Mouse (Mus musculus) midbrain, embryonic 11.5 days (tissue): ENCODE data around the gene Rgl1. TPM values are rescaled to one million over a fixed set of nuclear protein-coding genes. Genes with fewer than 3 reads are reported as not detected.
"Not testable (repeated sequence)": the region's sequence is repeated elsewhere in the genome, so short reads cannot be mapped to it uniquely, and the experiment has no call there.

ENCODE experiments used
- ATAC-seq: fragments of 200-750 bp; cut with Nextera tagmentation; 2 replicates; pipeline ENCODE4 v1.8.0; 2017; ENCODE audit warnings: moderate TSS enrichment, moderate library complexity; ENCODE audit not compliant: low FRiP score
- DNase-seq: peaks from one replicate; pipeline ENCODE4 v3.0.0; 2015; ENCODE audit warnings: low spot score; ENCODE audit errors: missing footprints
- H3K27ac ChIP-seq: fragments of 300-500 bp; sonication (generic); 2 replicates; pipeline ENCODE4 v1.5.1; 2014; ENCODE audit warnings: low read depth, low read length
- H3K27me3 ChIP-seq: fragments of 300-500 bp; sonication (generic); 2 replicates; pipeline ENCODE4 v1.6.1; 2014; ENCODE audit warnings: mild to moderate bottlenecking, low read length, moderate library complexity, mixed read lengths; ENCODE audit not compliant: control insufficient read depth, insufficient read depth
- H3K36me3 ChIP-seq: fragments of 300-500 bp; sonication (generic); 2 replicates; pipeline ENCODE4 v1.6.1; 2014; ENCODE audit warnings: mild to moderate bottlenecking, low read length, moderate library complexity, mixed read lengths; ENCODE audit not compliant: control insufficient read depth, insufficient read depth
- H3K4me1 ChIP-seq: fragments of 300-500 bp; sonication (generic); 2 replicates; pipeline ENCODE4 v1.6.1; 2014; ENCODE audit warnings: low read length; ENCODE audit not compliant: control insufficient read depth, insufficient read depth
- H3K4me2 ChIP-seq: fragments of 300-500 bp; sonication (generic); 2 replicates; pipeline ENCODE4 v1.6.1; 2014; ENCODE audit warnings: mild to moderate bottlenecking, moderate library complexity
- H3K4me3 ChIP-seq: fragments of 300-500 bp; sonication (generic); 2 replicates; pipeline ENCODE4 v1.5.1; 2014; ENCODE audit warnings: low read depth, low read length
- H3K9ac ChIP-seq: fragments of 300-500 bp; sonication (generic); 2 replicates; pipeline ENCODE4 v1.6.1; 2014; ENCODE audit warnings: low read length
- H3K9me3 ChIP-seq: fragments of 300-500 bp; sonication (generic); 2 replicates; pipeline ENCODE4 v1.6.1; 2016; ENCODE audit warnings: low read length; ENCODE audit not compliant: control insufficient read depth
- WGBS: fragments of 180-500 bp; shearing (Covaris S2); extraction: QIAGEN DNeasy Blood & Tissue Kit; methylation state at CpG from one replicate; pipeline ENCODE4 v1.1.7; 2014; 5-methylcytosine and 5-hydroxymethylcytosine counted together
- polyA plus RNA-seq: library from polyadenylated mRNA; unstranded; fragments of >200 nt; fragmentation: Nextera tagmentation; extraction: Ambion mirVana; gene quantifications from 2 replicates; pipeline ENCODE4 v1.2.1, GENCODE M21; 2014

Rgl1 gene
- polyA plus RNA-seq, 1 experiment from 2014 or later, result 23.2 TPM

GRCm38 (mm10) chr1:152660436-152660835 is 105.7 kb downstream of the Rgl1 start:
- ATAC-seq, result no peak
- H3K4me2 ChIP-seq, result no peak overlapping the region
- no peaks in the 10 kb centered on the region for H3K27me3 ChIP-seq
- 94% methylated on average over 7 of the region's 7 CpGs for WGBS
- H3K9ac ChIP-seq, result no peak overlapping the region
- H3K9me3 ChIP-seq, result no peaks in the 10 kb centered on the region
- no peak overlapping the region for H3K27ac ChIP-seq
- DNase-seq, result no peak
- H3K4me1 ChIP-seq, result no peaks in the 10 kb centered on the region
- H3K4me3 ChIP-seq, result no peak overlapping the region
- no peaks in the 10 kb centered on the region for H3K36me3 ChIP-seq

GRCm38 (mm10) chr1:152659961-152660360 is 106.2 kb downstream of the Rgl1 start:
- 92% methylated on average over 4 of the region's 4 CpGs for WGBS
- Histone ChIP-seq H3K27ac (no peak overlapping the region), H3K9me3 (no peaks in the 10 kb centered on the region), H3K4me3 (no peak overlapping the region), H3K4me1 (no peaks in the 10 kb centered on the region), H3K36me3 (no peaks in the 10 kb centered on the region), H3K27me3 (no peaks in the 10 kb centered on the region), H3K9ac (no peak overlapping the region), H3K4me2 (no peak overlapping the region)
- no peak for ATAC-seq
- no peak for DNase-seq

GRCm38 (mm10) chr1:152656601-152657000 is 109.5 kb downstream of the Rgl1 start:
- Histone ChIP-seq H3K4me3 (no peak overlapping the region), H3K27me3 (no peaks in the 10 kb centered on the region), H3K4me1 (no peaks in the 10 kb centered on the region), H3K4me2 (no peak overlapping the region), H3K9me3 (no peaks in the 10 kb centered on the region), H3K27ac (no peak overlapping the region), H3K9ac (no peak overlapping the region), H3K36me3 (no peaks in the 10 kb centered on the region)
- DNase-seq, result no peak
- WGBS, result 89% methylated on average over 6 of the region's 6 CpGs
- ATAC-seq, result no peak

DNA sequence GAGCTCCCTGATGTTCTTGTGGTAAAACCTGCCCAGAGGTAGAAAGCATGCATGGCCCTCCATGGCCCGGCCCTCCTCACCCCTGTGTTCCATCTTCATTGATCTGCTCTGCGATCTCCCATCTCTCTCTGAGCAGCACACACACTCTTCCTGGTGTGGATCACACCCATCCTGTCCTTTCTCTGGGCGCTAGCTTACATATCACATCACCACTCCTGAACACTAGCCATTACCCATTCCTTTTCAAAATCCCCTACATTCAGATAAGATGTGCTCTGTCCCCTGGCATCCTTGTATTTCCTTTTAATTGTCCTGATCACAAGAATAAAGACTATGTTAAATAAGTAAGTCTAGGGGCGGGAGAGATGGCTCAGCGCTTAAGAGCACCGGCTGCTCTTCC is 111.3 kb downstream of the Rgl1 start:
- no peak overlapping the region for H3K9ac ChIP-seq
- H3K27me3 ChIP-seq, result no peaks in the 10 kb centered on the region
- no peak overlapping the region for H3K27ac ChIP-seq
- 90% methylated on average over 6 of the region's 6 CpGs for WGBS
- ATAC-seq, result no peak
- no peaks in the 10 kb centered on the region for H3K4me1 ChIP-seq
- no peak for DNase-seq
- no peaks in the 10 kb centered on the region for H3K36me3 ChIP-seq
- no peak overlapping the region for H3K4me2 ChIP-seq
- H3K9me3 ChIP-seq, result no peaks in the 10 kb centered on the region
- no peak overlapping the region for H3K4me3 ChIP-seq

GRCm38 (mm10) chr1:152651495-152651874 is 114.7 kb downstream of the Rgl1 start:
- Histone ChIP-seq H3K9ac (no peak overlapping the region), H3K4me2 (no peak overlapping the region), H3K27ac (no peak overlapping the region), H3K9me3 (no peaks in the 10 kb centered on the region), H3K4me3 (no peak overlapping the region), H3K27me3 (no peaks in the 10 kb centered on the region), H3K36me3 (no peaks in the 10 kb centered on the region), H3K4me1 (no peaks in the 10 kb centered on the region)
- DNase-seq, result no peak
- 88% methylated on average over 1 of the region's 1 CpGs for WGBS
- ATAC-seq, result no peak

DNA sequence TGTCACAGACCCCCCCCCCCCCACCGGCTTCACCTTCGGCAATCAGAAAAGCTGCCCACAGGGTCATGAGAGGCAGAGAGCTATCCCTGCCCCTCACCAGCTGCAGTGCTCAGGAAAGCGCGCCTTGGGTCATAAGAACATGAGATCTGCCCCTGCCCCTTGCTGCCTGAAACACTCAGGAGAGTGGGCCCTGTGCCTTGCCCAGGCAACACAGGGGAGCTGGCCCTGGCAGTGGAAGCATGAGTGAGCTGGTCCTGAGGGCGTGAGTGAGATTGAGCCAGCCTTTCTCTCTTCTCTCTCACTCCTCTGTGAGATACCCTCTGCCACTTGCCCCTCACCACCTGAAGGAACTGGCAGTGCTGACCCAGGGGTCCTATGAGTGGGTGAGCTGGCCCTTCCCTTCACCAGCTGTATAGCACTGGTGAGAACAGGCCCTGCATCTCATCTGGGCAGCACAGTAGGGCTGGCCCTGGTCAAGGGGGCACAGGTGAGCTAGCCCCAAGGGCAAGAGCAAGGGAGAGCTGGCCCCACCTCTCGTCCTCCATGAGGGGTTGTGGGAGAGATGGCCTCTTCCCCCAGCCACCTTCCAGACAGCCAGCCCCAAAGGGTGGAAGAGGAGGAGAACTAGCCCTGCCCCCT is 115.2 kb downstream of the Rgl1 start:
- no peak for DNase-seq
- Histone ChIP-seq H3K27ac (no peak overlapping the region), H3K4me2 (no peak overlapping the region), H3K4me3 (no peak overlapping the region), H3K4me1 (no peaks in the 10 kb centered on the region), H3K36me3 (no peaks in the 10 kb centered on the region), H3K27me3 (no peaks in the 10 kb centered on the region), H3K9ac (no peak overlapping the region), H3K9me3 (no peaks in the 10 kb centered on the region)
- no peak for ATAC-seq
- 94% methylated on average over 6 of the region's 6 CpGs for WGBS

DNA sequence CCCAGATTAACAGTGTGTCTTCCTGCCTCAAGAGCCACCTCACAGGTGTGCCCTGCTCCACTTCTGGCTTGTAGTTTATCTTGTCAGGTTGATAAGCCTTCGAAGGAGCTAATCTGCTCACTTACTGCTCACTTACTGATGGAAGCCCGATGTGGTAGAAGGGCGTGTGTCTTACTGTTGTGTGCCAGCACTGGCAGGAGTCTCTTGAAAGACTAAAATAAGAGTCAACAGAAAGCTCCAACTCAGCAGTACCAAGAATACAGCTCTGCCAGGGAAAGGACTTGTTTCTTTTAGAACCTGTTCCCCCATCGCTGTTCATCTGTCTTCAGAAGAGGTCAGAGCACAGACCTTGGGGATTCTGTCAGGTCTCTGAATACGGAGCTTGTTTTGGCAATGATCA is 118.1 kb downstream of the Rgl1 start:
- no peaks in the 10 kb centered on the region for H3K36me3 ChIP-seq
- DNase-seq, result no peak
- no peak overlapping the region for H3K4me3 ChIP-seq
- no peaks in the 10 kb centered on the region for H3K27me3 ChIP-seq
- no peak overlapping the region for H3K4me2 ChIP-seq
- H3K9ac ChIP-seq, result no peak overlapping the region
- no peaks in the 10 kb centered on the region for H3K9me3 ChIP-seq
- 86% methylated on average over 5 of the region's 5 CpGs for WGBS
- no peaks in the 10 kb centered on the region for H3K4me1 ChIP-seq
- no peak for ATAC-seq
- H3K27ac ChIP-seq, result no peak overlapping the region

GRCm38 (mm10) chr1:152642207-152642606 is 123.9 kb downstream of the Rgl1 start:
- WGBS, result 67% methylated on average over 9 of the region's 10 CpGs
- not testable (repeated sequence) for H3K36me3 ChIP-seq, ATAC-seq, DNase-seq, H3K4me1 ChIP-seq, H3K4me2 ChIP-seq, H3K4me3 ChIP-seq, H3K27me3 ChIP-seq, H3K27ac ChIP-seq, H3K9me3 ChIP-seq, H3K9ac ChIP-seq

DNA sequence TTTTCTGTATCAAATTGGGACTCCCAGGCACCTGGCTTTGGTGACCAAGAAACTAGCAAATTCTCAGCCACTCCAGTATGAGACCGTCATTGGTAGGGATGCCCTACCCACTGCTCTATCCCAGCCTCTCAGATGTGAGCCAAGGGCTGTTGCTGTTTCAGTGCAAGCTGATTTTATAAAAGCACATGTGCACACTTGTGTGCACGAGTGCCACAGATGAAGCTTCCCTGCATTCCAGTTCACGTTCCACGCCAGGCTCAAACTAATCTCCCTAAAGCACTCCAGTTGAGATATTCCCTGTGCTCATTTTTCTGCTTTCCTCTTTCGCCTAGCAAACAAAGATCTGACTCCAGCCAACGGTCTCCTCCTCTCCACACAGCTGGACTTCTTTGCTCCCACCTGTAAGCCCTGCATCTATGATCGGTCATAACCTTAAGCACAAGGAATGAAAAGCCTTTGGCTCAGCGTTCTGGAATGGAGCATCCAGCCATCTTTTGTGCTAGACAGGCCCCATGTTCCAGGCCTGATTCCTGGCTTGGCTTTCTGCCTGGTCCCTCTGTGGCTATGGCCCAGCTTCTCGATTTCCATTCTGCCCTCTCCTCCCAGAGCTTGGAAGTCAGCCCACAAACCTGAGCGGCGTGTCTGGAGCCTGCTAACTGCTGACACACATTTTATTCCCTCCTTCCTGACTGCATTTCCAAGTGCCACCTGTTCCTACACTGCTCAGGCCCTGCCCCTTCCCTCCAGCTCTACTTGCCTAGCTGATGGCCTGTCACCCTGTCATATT is 125.8 kb downstream of the Rgl1 start:
- Histone ChIP-seq H3K4me3 (no peak overlapping the region), H3K36me3 (no peaks in the 10 kb centered on the region), H3K4me1 (no peaks in the 10 kb centered on the region), H3K9me3 (no peaks in the 10 kb centered on the region), H3K9ac (no peak overlapping the region), H3K27me3 (no peaks in the 10 kb centered on the region), H3K27ac (no peak overlapping the region), H3K4me2 (no peak overlapping the region)
- 84% methylated on average over 11 of the region's 11 CpGs for WGBS
- no peak for DNase-seq
- ATAC-seq, result no peak
